Mouse (Mus musculus): ENCODE measurements around the gene Hivep3.

DNA sequence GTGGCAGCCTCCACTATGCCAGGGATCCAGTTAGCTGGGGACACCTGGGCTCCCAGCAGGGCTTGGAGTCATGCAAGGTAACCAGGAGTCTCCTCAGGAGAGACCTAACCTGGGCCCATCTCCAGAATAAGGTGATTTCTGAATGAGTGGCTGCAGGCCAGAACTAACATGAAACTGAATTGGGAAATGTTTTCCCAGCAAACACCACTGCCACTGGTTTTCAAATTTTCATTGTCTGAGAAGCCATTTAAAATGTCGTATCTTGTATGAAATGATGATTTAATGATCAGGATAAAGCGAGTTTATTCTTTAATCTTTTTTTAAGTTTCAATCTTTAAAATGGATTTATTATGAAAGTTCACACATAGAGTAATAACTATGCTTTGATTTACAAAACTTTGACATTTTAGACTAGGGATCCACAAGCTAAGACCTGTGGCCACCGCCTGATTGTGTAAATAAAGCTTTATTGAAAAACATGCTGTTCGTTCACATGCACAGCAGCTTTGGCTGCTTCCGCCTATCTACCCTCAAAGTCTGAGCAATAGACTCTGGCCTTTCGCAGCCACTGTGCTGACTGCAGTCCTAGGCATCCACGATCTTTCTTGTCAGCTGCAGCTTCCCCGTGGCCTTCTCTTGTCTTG is 334.1 kb downstream of the Hivep3 start:
- TF ChIP-seq CTCF (conservative IDR thresholded peaks at IDR 0.05; ENCODE audit: low read length) (no peak), NANOG (IDR thresholded peaks at IDR 0.05; ENCODE audit: borderline replicate concordance, low read length) (no peak), POU5F1 (IDR thresholded peaks at IDR 0.05; ENCODE audit: borderline replicate concordance, low read length) (no peak)
